Mouse (Mus musculus) cerebellum, adult 8-10 months (tissue): ENCODE results near the gene Gpr19.

Source experiments
- DNase-seq: peaks from one replicate; pipeline ENCODE4 v3.0.0; 2022

The Gpr19 gene

GRCm38 (mm10) chr6:134886475-134886874 is 11.9 kb downstream of the Gpr19 start:
- no peak for DNase-seq

- no peak for DNase-seq
Observed at GRCm38 (mm10) chr6:134885515-134885914, 12.9 kb downstream of the Gpr19 start.

GRCm38 (mm10) chr6:134883661-134884060 is 14.7 kb downstream of the Gpr19 start:
- no peak for DNase-seq

DNA sequence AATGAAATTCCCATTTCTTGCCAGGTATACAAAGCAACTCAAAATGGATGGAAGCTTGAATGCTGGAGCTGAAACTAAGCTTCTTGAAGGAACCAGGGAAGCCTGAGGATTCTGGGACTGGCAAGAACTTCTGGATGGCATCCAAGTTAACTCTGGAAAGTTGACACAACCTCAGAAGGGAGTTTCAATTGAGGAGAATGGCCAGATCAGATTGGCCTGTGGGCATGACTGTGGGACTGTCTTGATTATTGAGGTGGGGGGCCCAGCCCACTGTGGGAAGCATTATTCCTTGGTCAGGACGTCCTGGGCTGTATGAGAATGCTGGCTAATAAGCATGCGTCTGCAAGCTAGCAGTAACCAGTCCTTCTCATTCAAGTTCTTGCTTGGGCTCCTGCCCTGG is 18.3 kb downstream of the Gpr19 start:
- DNase-seq = no peak

DNA sequence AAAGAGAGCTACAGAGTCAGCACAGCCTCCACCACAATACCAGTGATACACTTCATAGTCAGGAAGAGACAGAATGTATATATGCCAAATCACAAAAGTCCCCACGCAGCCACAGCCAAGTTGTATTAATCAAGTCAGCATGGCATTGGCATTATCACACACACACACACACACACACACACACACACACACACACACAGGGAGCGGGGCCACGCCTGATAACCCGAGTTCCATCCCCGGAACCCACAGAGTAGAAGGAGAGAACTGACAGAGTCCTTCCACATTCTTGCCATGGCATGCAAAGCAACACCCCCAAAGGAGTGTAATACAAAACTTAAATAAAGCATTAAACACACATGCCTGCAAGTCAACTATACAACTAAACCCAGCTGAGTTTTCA is 18.8 kb downstream of the Gpr19 start:
- DNase-seq = no peak

- DNase-seq = peak; percentile 62
Observed at GRCm38 (mm10) chr6:134877892-134878291, 20.5 kb downstream of the Gpr19 start.

- DNase-seq = no peak
Observed at GRCm38 (mm10) chr6:134877276-134877675, 21.1 kb downstream of the Gpr19 start.

DNA sequence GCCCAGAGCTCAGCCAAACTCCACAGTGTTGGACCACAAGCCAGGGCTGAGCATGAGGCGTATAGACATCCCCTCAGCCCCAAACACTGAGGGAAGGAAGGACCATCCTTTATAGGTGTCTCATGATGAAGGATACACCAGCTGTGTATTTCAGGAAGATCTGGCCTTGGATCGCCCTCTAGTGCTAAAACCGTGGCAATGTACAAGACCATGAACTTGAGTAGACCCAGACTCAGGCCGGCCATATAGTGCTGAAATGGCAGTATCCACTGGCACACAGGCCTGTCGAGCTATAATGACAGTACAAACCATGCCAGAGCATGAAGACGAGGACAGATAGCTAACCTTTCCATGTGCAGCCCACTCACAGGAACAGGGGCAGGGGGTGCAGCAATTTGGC is 21.6 kb downstream of the Gpr19 start:
- no peak for DNase-seq

DNA sequence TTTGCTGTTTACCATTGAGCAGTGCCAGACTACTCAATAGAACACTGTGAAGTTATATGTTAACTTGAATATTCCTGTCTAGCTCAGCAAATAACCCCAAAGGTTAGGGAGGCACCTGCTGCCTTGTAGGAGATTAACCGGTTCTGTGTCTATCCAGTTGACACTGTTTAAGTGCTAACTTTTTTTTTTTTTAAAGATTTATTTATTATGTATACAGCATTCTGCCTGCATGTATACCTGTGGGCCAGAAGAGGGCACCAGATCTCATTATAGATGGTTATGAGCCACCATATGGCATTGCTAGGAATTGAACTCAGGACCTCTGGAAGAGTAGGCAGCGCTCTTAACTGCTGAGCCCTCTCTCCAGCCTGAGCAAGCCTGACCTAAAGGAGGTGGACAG is 25.4 kb downstream of the Gpr19 start:
- no peak for DNase-seq

GRCm38 (mm10) chr6:134872236-134872635 is 26.1 kb downstream of the Gpr19 start:
- DNase-seq = no peak

DNA sequence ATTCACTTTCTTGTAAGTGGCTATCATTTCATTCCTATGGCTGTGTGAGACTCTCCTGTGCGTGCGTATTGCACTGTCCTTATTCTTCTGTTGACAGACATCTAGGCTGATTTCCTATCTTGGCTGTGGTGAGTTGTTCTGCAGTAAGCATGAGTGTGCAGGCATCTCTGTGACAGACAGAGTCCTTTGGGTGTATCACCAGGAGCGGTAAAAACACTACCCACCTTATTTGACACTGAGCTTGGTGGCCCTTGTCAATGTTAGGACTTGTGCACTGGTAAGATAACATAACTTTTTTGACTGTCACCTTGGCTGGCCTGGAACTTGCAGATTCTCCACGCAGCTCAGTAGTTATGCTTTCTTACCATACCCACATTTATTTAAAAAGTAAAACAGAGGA is 27.5 kb downstream of the Gpr19 start:
- DNase-seq = no peak

DNA sequence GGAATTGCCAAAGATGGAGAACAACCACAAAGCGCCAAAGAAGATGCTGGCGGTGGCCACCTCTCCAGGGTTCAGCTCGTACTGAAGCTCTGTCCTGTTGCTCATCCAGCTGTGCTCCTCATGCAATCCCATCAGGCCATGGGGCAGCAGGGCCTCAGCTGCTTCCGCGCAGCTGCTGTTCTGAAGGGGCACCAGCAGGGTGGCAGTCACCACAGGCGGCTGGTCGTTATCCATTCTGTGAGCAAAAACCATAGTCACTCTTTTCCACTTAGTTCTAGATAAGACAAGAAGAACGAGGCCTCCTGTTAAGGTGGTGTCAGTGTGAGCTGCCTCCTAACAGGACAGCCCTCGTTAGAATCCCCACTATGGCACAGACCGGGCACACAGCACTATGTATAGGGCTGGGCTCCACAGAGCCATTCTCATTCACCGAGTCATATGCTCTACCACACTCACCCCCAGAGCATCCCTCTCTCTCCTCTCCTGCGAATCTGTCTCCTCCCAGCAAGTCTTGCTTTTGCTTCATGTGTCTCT is 28.1 kb downstream of the Gpr19 start:
- DNase-seq = no peak

- DNase-seq = no peak
Observed at GRCm38 (mm10) chr6:134867325-134867724, 31.1 kb downstream of the Gpr19 start.

DNA sequence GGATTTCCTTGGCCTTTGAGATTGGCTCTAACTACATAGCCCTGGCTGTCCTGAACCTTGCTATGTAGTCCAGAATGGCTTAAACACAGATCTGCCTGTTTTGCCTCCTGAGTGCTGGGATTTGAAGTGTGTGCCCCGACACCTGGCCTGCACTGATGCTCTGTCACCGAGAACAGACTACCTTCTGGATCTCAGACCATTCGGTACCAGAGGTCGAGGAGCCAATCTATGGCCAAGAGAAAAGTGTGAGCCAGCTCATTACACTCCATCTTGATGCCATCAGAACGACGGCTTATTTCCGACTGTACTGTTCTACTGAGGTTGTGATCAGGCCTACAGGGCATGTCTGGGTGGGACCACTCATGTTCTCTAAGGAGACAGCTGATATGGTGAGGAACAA is 32.3 kb downstream of the Gpr19 start:
- no peak for DNase-seq

GRCm38 (mm10) chr6:134863146-134863545 is 35.2 kb downstream of the Gpr19 start:
- peak; percentile 96 for DNase-seq

DNA sequence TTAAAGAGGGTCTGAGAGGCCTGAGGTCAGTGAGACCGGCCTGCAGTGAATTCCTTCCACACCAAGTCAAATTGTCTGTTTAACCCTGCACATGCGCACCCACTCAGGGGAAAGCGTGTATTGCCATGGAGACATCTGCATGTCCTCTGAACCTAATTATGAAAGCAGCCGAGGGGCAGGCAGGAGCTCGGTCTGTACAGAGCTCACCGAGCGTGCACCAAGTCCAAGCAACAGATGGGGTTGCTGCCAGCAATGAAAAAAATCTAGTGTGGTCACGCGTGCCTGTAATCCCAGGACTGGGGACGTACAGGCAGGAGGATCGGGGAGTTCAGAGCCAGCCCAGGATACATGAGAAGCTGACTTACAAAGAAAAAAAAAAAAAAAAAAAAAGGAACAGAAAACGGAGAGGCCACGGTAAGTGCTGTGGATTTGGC is 35.7 kb downstream of the Gpr19 start:
- DNase-seq = no peak

- DNase-seq = no peak
Observed at GRCm38 (mm10) chr6:134861386-134861785, 37.0 kb downstream of the Gpr19 start.

- no peak for DNase-seq
Observed at GRCm38 (mm10) chr6:134860275-134860674, 38.1 kb downstream of the Gpr19 start.

- DNase-seq = no peak
Observed at GRCm38 (mm10) chr6:134859021-134859420, 39.4 kb downstream of the Gpr19 start.

DNA sequence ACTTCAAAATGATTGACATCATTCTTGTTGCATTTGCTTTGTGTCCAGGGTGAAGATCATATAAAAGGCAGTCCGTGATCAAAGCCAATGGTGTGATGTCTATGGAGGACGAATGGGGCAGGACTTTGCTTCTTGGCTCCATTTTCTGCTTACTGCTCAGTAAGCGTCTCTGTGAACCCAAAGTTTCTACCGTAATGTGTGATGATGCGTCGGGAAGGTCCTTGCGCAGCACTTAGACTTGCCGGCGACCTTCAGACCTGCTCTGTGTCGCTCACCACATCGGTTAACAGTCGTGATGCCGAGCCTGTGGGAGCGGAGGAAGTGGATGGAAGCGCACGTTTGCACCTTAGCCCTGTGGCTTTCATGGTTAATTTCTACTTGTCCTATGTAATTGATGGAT is 42.5 kb downstream of the Gpr19 start:
- no peak for DNase-seq

DNA sequence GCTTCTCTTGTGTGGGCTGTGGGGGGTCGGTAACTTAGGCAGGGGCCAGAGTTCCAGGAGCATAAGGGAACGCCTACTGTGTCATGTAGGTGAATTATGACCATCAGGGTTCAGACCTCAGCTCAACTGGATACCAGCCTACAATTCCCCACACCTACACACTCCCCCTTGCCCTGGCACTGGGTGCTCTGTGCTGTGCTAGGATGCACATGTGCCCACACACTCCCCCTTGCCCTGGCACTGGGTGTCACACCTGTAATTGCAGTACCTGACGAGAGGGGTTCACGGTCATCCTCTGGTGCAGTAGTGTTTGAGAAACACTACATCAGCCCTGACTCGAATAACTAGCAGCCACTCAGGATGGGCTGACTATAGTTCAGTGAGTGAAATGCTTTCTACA is 43.6 kb downstream of the Gpr19 start:
- DNase-seq = no peak

DNA sequence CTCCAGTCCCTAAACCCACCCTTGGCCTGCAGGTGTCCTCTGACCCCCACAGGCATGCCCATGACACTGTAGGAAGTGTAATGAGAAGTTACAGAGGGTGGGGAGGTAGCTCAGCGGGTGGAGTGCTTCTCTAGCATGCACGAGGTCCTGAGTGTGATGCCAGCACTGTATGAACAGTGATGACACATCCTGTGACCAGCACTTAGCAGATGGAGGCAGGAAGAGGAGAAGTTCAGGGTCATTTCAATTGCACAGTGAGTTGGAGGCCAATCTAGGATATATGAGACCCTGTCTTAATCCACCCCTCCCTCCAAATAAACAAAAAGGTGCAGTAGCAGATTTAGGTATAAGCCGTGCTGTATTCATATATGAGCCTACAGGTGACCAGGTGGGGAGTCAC is 48.4 kb downstream of the Gpr19 start:
- no peak for DNase-seq

DNA sequence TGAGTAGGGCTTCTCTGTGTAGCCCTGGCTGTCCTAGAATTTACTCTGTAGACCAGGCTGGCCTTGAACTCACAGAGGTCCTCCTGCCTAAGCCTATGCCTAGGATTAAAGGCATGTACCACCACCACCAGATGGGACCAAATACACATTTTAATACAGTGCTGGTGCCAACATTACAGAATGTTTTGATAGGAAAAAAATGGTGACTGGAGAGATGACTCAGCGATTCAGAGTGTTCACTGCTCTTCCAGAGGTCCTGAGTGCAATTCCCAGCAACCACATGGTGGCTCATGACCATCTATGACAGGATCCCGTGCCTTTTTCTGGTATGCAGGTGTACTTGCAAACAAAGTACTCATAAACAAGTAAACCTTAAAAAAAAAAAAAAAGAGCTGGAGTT is 48.9 kb downstream of the Gpr19 start:
- no peak for DNase-seq

DNA sequence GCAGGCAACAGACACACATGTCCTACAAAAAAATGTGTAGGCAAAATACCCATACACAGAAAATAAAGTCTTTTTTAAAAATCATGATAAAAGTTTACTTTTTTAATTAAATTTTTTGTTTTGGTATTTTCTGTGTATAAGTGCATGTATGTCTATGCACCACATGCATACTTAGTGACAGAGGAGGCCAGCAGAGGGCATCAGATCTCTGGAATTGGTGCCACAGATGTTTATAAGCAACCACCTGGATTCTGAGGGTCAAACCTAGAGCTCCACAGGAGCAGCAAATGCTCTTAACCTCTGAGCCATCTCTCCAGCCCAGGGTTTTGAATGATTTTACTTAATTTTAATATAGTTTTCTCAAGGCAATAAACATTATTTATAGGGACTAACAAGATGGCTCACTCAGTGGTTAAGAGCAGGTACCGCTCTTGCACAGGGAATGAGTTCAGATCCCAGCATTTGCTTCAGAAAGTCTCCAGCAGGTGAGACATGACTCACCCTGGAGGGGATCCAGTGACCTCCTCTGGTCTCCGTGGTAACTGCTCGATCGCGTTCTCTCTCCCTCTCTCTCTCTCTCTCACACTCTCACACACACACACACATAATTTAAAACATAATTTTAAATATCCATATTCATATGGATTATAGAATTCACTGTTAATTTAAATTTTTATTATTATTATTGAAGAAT is 50.0 kb downstream of the Gpr19 start:
- DNase-seq = peak; percentile 35

- no peak for DNase-seq
Observed at GRCm38 (mm10) chr6:134847550-134847949, 50.8 kb downstream of the Gpr19 start.
